Mouse (Mus musculus): ENCODE measurements at regions not wholly inside any gene's neighbourhood (a gene's known extent, or its start where the extent isn't known, plus 50 kb on each side); places are given as distances from the start of the nearest gene placed in this dataset.

- DNase-seq (ENCODE audit: low spot score in 2 of 2): peak; percentile 34 to 49
These were observed 853.6 kb downstream of the 5730522E02Rik start for GRCm38 (mm10) chr11:25356671-25357586.

- no peak for DNase-seq (ENCODE audit: low spot score in 2 of 2)
These were observed 874.9 kb downstream of the 5730522E02Rik start for GRCm38 (mm10) chr11:25335667-25336066.

- no peak for DNase-seq (ENCODE audit: low spot score in 2 of 2)
These were observed 879.9 kb downstream of the 5730522E02Rik start for GRCm38 (mm10) chr11:25330696-25331095.

GRCm38 (mm10) chr11:25322426-25322825, 888.1 kb downstream of the 5730522E02Rik start:
- DNase-seq (ENCODE audit: low spot score in 2 of 2): no peak

- DNase-seq (ENCODE audit: low spot score in 2 of 2): no peak
These were observed 889.1 kb downstream of the 5730522E02Rik start for GRCm38 (mm10) chr11:25321494-25321893.

GRCm38 (mm10) chr11:25314645-25315044, 895.9 kb downstream of the 5730522E02Rik start:
- peak; percentile 50 to 73 for DNase-seq (ENCODE audit: low spot score in 2 of 2)

GRCm38 (mm10) chr11:25313879-25314278, 896.7 kb downstream of the 5730522E02Rik start:
- DNase-seq (ENCODE audit: low spot score in 2 of 2): no peak

GRCm38 (mm10) chr11:25313308-25313707, 897.3 kb downstream of the 5730522E02Rik start:
- DNase-seq (ENCODE audit: low spot score in 2 of 2): no peak

- DNase-seq (ENCODE audit: low spot score in 2 of 2): peak in 1 of 2 experiments; percentile 42
These were observed 899.8 kb downstream of the 5730522E02Rik start for GRCm38 (mm10) chr11:25310754-25311153.

GRCm38 (mm10) chr11:25301130-25301529, 909.4 kb downstream of the 5730522E02Rik start:
- DNase-seq (ENCODE audit: low spot score in 2 of 2): peak; percentile 76 to 83

- no peak for DNase-seq (ENCODE audit: low spot score in 2 of 2)
These were observed 922.2 kb downstream of the 5730522E02Rik start for GRCm38 (mm10) chr11:25288346-25288745.

GRCm38 (mm10) chr11:25287458-25288247, 922.9 kb downstream of the 5730522E02Rik start:
- no peak for DNase-seq (ENCODE audit: low spot score in 2 of 2)

GRCm38 (mm10) chr11:25269936-25270540, 940.5 kb downstream of the 5730522E02Rik start:
- no peak for DNase-seq (ENCODE audit: low spot score in 2 of 2)

GRCm38 (mm10) chr11:25262906-25263305, 947.7 kb downstream of the 5730522E02Rik start:
- no peak for DNase-seq (ENCODE audit: low spot score in 2 of 2)

GRCm38 (mm10) chr11:25259691-25260090, 950.9 kb downstream of the 5730522E02Rik start:
- no peak for DNase-seq (ENCODE audit: low spot score in 2 of 2)

- peak; percentile 37 to 58 for DNase-seq (ENCODE audit: low spot score in 2 of 2)
These were observed 977.1 kb downstream of the 5730522E02Rik start for GRCm38 (mm10) chr11:25233360-25233890.
